Mouse (Mus musculus): ENCODE results near the gene Vps54. TPM values are rescaled to one million over a fixed set of nuclear protein-coding genes. Genes with fewer than 3 reads are reported as not detected.
"Not testable (repeated sequence)": the region's sequence is repeated elsewhere in the genome, so short reads cannot be mapped to it uniquely, and the experiment has no call there.

Vps54 gene
- 13.3 and 14.9 TPM in 2 replicates for polyA plus RNA-seq (2014; fragmentation: Nextera tagmentation; extraction: Ambion mirVana)

- peak within 1 kb of the TSS; percentile 62 for H3K4me2 ChIP-seq (replicated peaks)
- H3K9me3 ChIP-seq (ENCODE audit: control insufficient read depth, low read length), result no peaks in the 10 kb centered on the region
- ATAC-seq (ENCODE audit: low FRiP score) (peak; percentile 83), DNase-seq (ENCODE audit: low spot score) (peak; percentile 27)
- WGBS, result 0% methylated on average over 63 of the region's 84 CpGs
- peak within 1 kb of the TSS; percentile 95 for H3K27ac ChIP-seq
- H3K4me3 ChIP-seq (replicated peaks; ENCODE audit: low read length), result peak within 1 kb of the TSS; percentile 96
- no peaks in the 10 kb centered on the region for H3K36me3 ChIP-seq (replicated peaks; ENCODE audit: control insufficient read depth, insufficient read depth)
- no peaks in the 10 kb centered on the region for H3K27me3 ChIP-seq (ENCODE audit: control insufficient read depth, insufficient read depth, low read length)
- H3K4me1 ChIP-seq (replicated peaks; ENCODE audit: control insufficient read depth, insufficient read depth, low read length), result peaks cover 26% of the 10 kb centered on the region
- peak within 1 kb of the TSS; percentile 97 for H3K9ac ChIP-seq
Observed at GRCm38 (mm10) chr11:21239021-21239661, at the start of gene Vps54. Gene Vps54 (plus strand): TSS chr11:21239281.

GRCm38 (mm10) chr11:21191821-21192220 lies 47.3 kb upstream of the Vps54 start:
- H3K9me3 ChIP-seq (ENCODE audit: control insufficient read depth, low read length); H3K4me2 ChIP-seq (replicated peaks); DNase-seq (ENCODE audit: low spot score); ATAC-seq (ENCODE audit: low FRiP score); H3K27me3 ChIP-seq (ENCODE audit: control insufficient read depth, insufficient read depth, low read length); H3K36me3 ChIP-seq (replicated peaks; ENCODE audit: control insufficient read depth, insufficient read depth); H3K4me1 ChIP-seq (replicated peaks; ENCODE audit: control insufficient read depth, insufficient read depth, low read length); H3K9ac ChIP-seq; H3K4me3 ChIP-seq (replicated peaks; ENCODE audit: low read length); H3K27ac ChIP-seq: not testable (repeated sequence)
- WGBS, result 95% methylated on average over 8 of the region's 8 CpGs

GRCm38 (mm10) chr11:21194851-21195250 lies 44.2 kb upstream of the Vps54 start:
- Histone ChIP-seq H3K36me3 (replicated peaks; ENCODE audit: control insufficient read depth, insufficient read depth) (no peaks in the 10 kb centered on the region), H3K9ac (no peak overlapping the region), H3K4me3 (replicated peaks; ENCODE audit: low read length) (no peak overlapping the region), H3K27me3 (ENCODE audit: control insufficient read depth, insufficient read depth, low read length) (no peaks in the 10 kb centered on the region), H3K27ac (no peak overlapping the region), H3K4me2 (replicated peaks) (no peak overlapping the region), H3K9me3 (ENCODE audit: control insufficient read depth, low read length) (no peaks in the 10 kb centered on the region), H3K4me1 (replicated peaks; ENCODE audit: control insufficient read depth, insufficient read depth, low read length) (no peaks in the 10 kb centered on the region)
- 96% methylated on average over 3 of the region's 3 CpGs for WGBS
- ATAC-seq (ENCODE audit: low FRiP score) (no peak), DNase-seq (ENCODE audit: low spot score) (no peak)

- no peak overlapping the region for H3K9ac ChIP-seq
- no peaks in the 10 kb centered on the region for H3K27me3 ChIP-seq (ENCODE audit: control insufficient read depth, insufficient read depth, low read length)
- no peak overlapping the region for H3K4me3 ChIP-seq (replicated peaks; ENCODE audit: low read length)
- H3K9me3 ChIP-seq (ENCODE audit: control insufficient read depth, low read length), result 0 out of 2 replicates have a peak, but pooled peaks cover 15% of the 10 kb centered on the region
- WGBS, result 68% methylated on average over 2 of the region's 2 CpGs
- no peaks in the 10 kb centered on the region for H3K36me3 ChIP-seq (replicated peaks; ENCODE audit: control insufficient read depth, insufficient read depth)
- ATAC-seq (ENCODE audit: low FRiP score) (no peak), DNase-seq (ENCODE audit: low spot score) (no peak)
- no peaks in the 10 kb centered on the region for H3K4me1 ChIP-seq (replicated peaks; ENCODE audit: control insufficient read depth, insufficient read depth, low read length)
- H3K4me2 ChIP-seq (replicated peaks), result no peak overlapping the region
- H3K27ac ChIP-seq, result no peak overlapping the region
Observed at GRCm38 (mm10) chr11:21209046-21209445, 30.0 kb upstream of the Vps54 start.

GRCm38 (mm10) chr11:21209701-21210100 lies 29.4 kb upstream of the Vps54 start:
- H3K9ac ChIP-seq; H3K27me3 ChIP-seq (ENCODE audit: control insufficient read depth, insufficient read depth, low read length); H3K4me3 ChIP-seq (replicated peaks; ENCODE audit: low read length); H3K4me1 ChIP-seq (replicated peaks; ENCODE audit: control insufficient read depth, insufficient read depth, low read length); H3K27ac ChIP-seq; H3K4me2 ChIP-seq (replicated peaks); H3K36me3 ChIP-seq (replicated peaks; ENCODE audit: control insufficient read depth, insufficient read depth); ATAC-seq (ENCODE audit: low FRiP score); DNase-seq (ENCODE audit: low spot score): not testable (repeated sequence)
- WGBS, result 96% methylated on average over 9 of the region's 9 CpGs
- 0 out of 2 replicates have a peak, but pooled peaks cover 15% of the 10 kb centered on the region for H3K9me3 ChIP-seq (ENCODE audit: control insufficient read depth, low read length)

- DNase-seq (ENCODE audit: low spot score), result no peak
- WGBS, result 94% methylated on average over 3 of the region's 3 CpGs
- H3K9me3 ChIP-seq (ENCODE audit: control insufficient read depth, low read length), result no peaks in the 10 kb centered on the region
Observed at GRCm38 (mm10) chr11:21217419-21217818, 21.7 kb upstream of the Vps54 start.

GRCm38 (mm10) chr11:21219281-21219680 lies 19.8 kb upstream of the Vps54 start:
- no peak overlapping the region for H3K4me2 ChIP-seq (replicated peaks)
- H3K4me1 ChIP-seq (replicated peaks; ENCODE audit: control insufficient read depth, insufficient read depth, low read length), result no peaks in the 10 kb centered on the region
- ATAC-seq (ENCODE audit: low FRiP score), result no peak
- DNase-seq (ENCODE audit: low spot score), result no peak
- no peak overlapping the region for H3K4me3 ChIP-seq (replicated peaks; ENCODE audit: low read length)
- 75% methylated on average over 2 of the region's 2 CpGs for WGBS
- no peak overlapping the region for H3K27ac ChIP-seq
- H3K36me3 ChIP-seq (replicated peaks; ENCODE audit: control insufficient read depth, insufficient read depth), result no peaks in the 10 kb centered on the region
- no peaks in the 10 kb centered on the region for H3K27me3 ChIP-seq (ENCODE audit: control insufficient read depth, insufficient read depth, low read length)
- H3K9ac ChIP-seq, result no peak overlapping the region
- H3K9me3 ChIP-seq (ENCODE audit: control insufficient read depth, low read length), result no peaks in the 10 kb centered on the region

More at GRCm38 (mm10) chr11:21217419-21217818, 21.7 kb upstream of the Vps54 start:
- Histone ChIP-seq H3K4me1 (replicated peaks; ENCODE audit: control insufficient read depth, insufficient read depth, low read length) (no peaks in the 10 kb centered on the region), H3K27me3 (ENCODE audit: control insufficient read depth, insufficient read depth, low read length) (no peaks in the 10 kb centered on the region), H3K9ac (no peak overlapping the region), H3K27ac (no peak overlapping the region), H3K4me2 (replicated peaks) (no peak overlapping the region), H3K36me3 (replicated peaks; ENCODE audit: control insufficient read depth, insufficient read depth) (no peaks in the 10 kb centered on the region), H3K4me3 (replicated peaks; ENCODE audit: low read length) (no peak overlapping the region)
- no peak for ATAC-seq (ENCODE audit: low FRiP score)

GRCm38 (mm10) chr11:21219851-21220587 lies 19.1 kb upstream of the Vps54 start:
- H3K9ac ChIP-seq, result no peak overlapping the region
- ATAC-seq (ENCODE audit: low FRiP score) (no peak), DNase-seq (ENCODE audit: low spot score) (no peak)
- no peak overlapping the region for H3K27ac ChIP-seq
- WGBS, result 92% methylated on average over 8 of the region's 8 CpGs
- no peak overlapping the region for H3K4me2 ChIP-seq (replicated peaks)
- H3K36me3 ChIP-seq (replicated peaks; ENCODE audit: control insufficient read depth, insufficient read depth), result no peaks in the 10 kb centered on the region
- no peak overlapping the region for H3K4me3 ChIP-seq (replicated peaks; ENCODE audit: low read length)
- H3K4me1 ChIP-seq (replicated peaks; ENCODE audit: control insufficient read depth, insufficient read depth, low read length), result no peaks in the 10 kb centered on the region
- H3K9me3 ChIP-seq (ENCODE audit: control insufficient read depth, low read length), result no peaks in the 10 kb centered on the region
- H3K27me3 ChIP-seq (ENCODE audit: control insufficient read depth, insufficient read depth, low read length), result no peaks in the 10 kb centered on the region

GRCm38 (mm10) chr11:21220754-21221153 lies 18.3 kb upstream of the Vps54 start:
- H3K27ac ChIP-seq, result no peak overlapping the region
- DNase-seq (ENCODE audit: low spot score) (no peak), ATAC-seq (ENCODE audit: low FRiP score) (no peak)
- no peaks in the 10 kb centered on the region for H3K36me3 ChIP-seq (replicated peaks; ENCODE audit: control insufficient read depth, insufficient read depth)
- no peaks in the 10 kb centered on the region for H3K9me3 ChIP-seq (ENCODE audit: control insufficient read depth, low read length)
- WGBS, result 74% methylated on average over 2 of the region's 2 CpGs
- no peaks in the 10 kb centered on the region for H3K27me3 ChIP-seq (ENCODE audit: control insufficient read depth, insufficient read depth, low read length)
- H3K4me1 ChIP-seq (replicated peaks; ENCODE audit: control insufficient read depth, insufficient read depth, low read length), result no peaks in the 10 kb centered on the region
- H3K4me3 ChIP-seq (replicated peaks; ENCODE audit: low read length), result no peak overlapping the region
- no peak overlapping the region for H3K4me2 ChIP-seq (replicated peaks)
- H3K9ac ChIP-seq, result no peak overlapping the region
